Mouse (Mus musculus): ENCODE measurements at regions not wholly inside any gene's neighbourhood (a gene's known extent, or its start where the extent isn't known, plus 50 kb on each side); places are given as distances from the start of the nearest gene placed in this dataset.

- WGBS, result 51% methylated on average over 3 of the region's 3 CpGs
- no peak for TF ChIP-seq CTCF (IDR thresholded peaks at IDR 0.05; ENCODE audit: control insufficient read depth, insufficient read depth, low read length)
- no peak for TF ChIP-seq POLR2A (IDR thresholded peaks at IDR 0.05; ENCODE audit: borderline replicate concordance, control insufficient read depth, low read depth, low read length)
- Histone ChIP-seq H3K27ac (ENCODE audit: control insufficient read depth, insufficient read depth, low read depth, low read length, poor library complexity) (no peak overlapping the region), H3K4me1 (ENCODE audit: control insufficient read depth, insufficient read depth, low read length) (no peaks in the 10 kb centered on the region), H3K4me3 (replicated peaks; ENCODE audit: control insufficient read depth, low read depth, low read length) (no peak overlapping the region)
Observed at GRCm38 (mm10) chr14:80257086-80257485, 273.2 kb downstream of the Olfm4 start.

GRCm38 (mm10) chr14:80263173-80263572 lies 279.3 kb downstream of the Olfm4 start:
- 15% methylated on average over 8 of the region's 8 CpGs for WGBS
- no peak overlapping the region for H3K27ac ChIP-seq (ENCODE audit: control insufficient read depth, insufficient read depth, low read depth, low read length, poor library complexity)
- TF ChIP-seq POLR2A (IDR thresholded peaks at IDR 0.05; ENCODE audit: borderline replicate concordance, control insufficient read depth, low read depth, low read length), result no peak
- TF ChIP-seq CTCF (IDR thresholded peaks at IDR 0.05; ENCODE audit: control insufficient read depth, insufficient read depth, low read length), result no peak
- H3K4me1 ChIP-seq (ENCODE audit: control insufficient read depth, insufficient read depth, low read length), result no peaks in the 10 kb centered on the region
- H3K4me3 ChIP-seq (replicated peaks; ENCODE audit: control insufficient read depth, low read depth, low read length), result no peak overlapping the region

GRCm38 (mm10) chr14:80265081-80265480 lies 281.2 kb downstream of the Olfm4 start:
- Histone ChIP-seq H3K27ac (ENCODE audit: control insufficient read depth, insufficient read depth, low read depth, low read length, poor library complexity) (no peak overlapping the region), H3K4me1 (ENCODE audit: control insufficient read depth, insufficient read depth, low read length) (no peaks in the 10 kb centered on the region), H3K4me3 (replicated peaks; ENCODE audit: control insufficient read depth, low read depth, low read length) (no peak overlapping the region)
- WGBS, result 84% methylated on average over 7 of the region's 7 CpGs
- TF ChIP-seq CTCF (IDR thresholded peaks at IDR 0.05; ENCODE audit: control insufficient read depth, insufficient read depth, low read length) (no peak), POLR2A (IDR thresholded peaks at IDR 0.05; ENCODE audit: borderline replicate concordance, control insufficient read depth, low read depth, low read length) (no peak)

- TF ChIP-seq CTCF (IDR thresholded peaks at IDR 0.05; ENCODE audit: control insufficient read depth, insufficient read depth, low read length) (no peak), POLR2A (IDR thresholded peaks at IDR 0.05; ENCODE audit: borderline replicate concordance, control insufficient read depth, low read depth, low read length) (no peak)
- Histone ChIP-seq H3K27ac (ENCODE audit: control insufficient read depth, insufficient read depth, low read depth, low read length, poor library complexity) (no peak overlapping the region), H3K4me1 (ENCODE audit: control insufficient read depth, insufficient read depth, low read length) (no peaks in the 10 kb centered on the region), H3K4me3 (replicated peaks; ENCODE audit: control insufficient read depth, low read depth, low read length) (no peak overlapping the region)
- 58% methylated on average over 7 of the region's 7 CpGs for WGBS
Observed at GRCm38 (mm10) chr14:80269179-80269951, 285.5 kb downstream of the Olfm4 start.

GRCm38 (mm10) chr14:80270063-80270462 lies 286.2 kb downstream of the Olfm4 start:
- Histone ChIP-seq H3K4me1 (ENCODE audit: control insufficient read depth, insufficient read depth, low read length) (no peaks in the 10 kb centered on the region), H3K27ac (ENCODE audit: control insufficient read depth, insufficient read depth, low read depth, low read length, poor library complexity) (no peak overlapping the region), H3K4me3 (replicated peaks; ENCODE audit: control insufficient read depth, low read depth, low read length) (no peak overlapping the region)
- TF ChIP-seq CTCF (IDR thresholded peaks at IDR 0.05; ENCODE audit: control insufficient read depth, insufficient read depth, low read length) (no peak), POLR2A (IDR thresholded peaks at IDR 0.05; ENCODE audit: borderline replicate concordance, control insufficient read depth, low read depth, low read length) (no peak)
- 67% methylated on average over 13 of the region's 13 CpGs for WGBS

- no peaks in the 10 kb centered on the region for H3K4me1 ChIP-seq (ENCODE audit: control insufficient read depth, insufficient read depth, low read length)
- TF ChIP-seq POLR2A (IDR thresholded peaks at IDR 0.05; ENCODE audit: borderline replicate concordance, control insufficient read depth, low read depth, low read length), result no peak
- TF ChIP-seq CTCF (IDR thresholded peaks at IDR 0.05; ENCODE audit: control insufficient read depth, insufficient read depth, low read length), result no peak
- no peak overlapping the region for H3K4me3 ChIP-seq (replicated peaks; ENCODE audit: control insufficient read depth, low read depth, low read length)
- 58% methylated on average over 4 of the region's 4 CpGs for WGBS
- no peak overlapping the region for H3K27ac ChIP-seq (ENCODE audit: control insufficient read depth, insufficient read depth, low read depth, low read length, poor library complexity)
Observed at GRCm38 (mm10) chr14:80280188-80280587, 296.3 kb downstream of the Olfm4 start.

- H3K27ac ChIP-seq (ENCODE audit: control insufficient read depth, insufficient read depth, low read depth, low read length, poor library complexity), result no peak overlapping the region
- H3K4me3 ChIP-seq (replicated peaks; ENCODE audit: control insufficient read depth, low read depth, low read length), result no peak overlapping the region
- 49% methylated on average over 2 of the region's 2 CpGs for WGBS
- no peaks in the 10 kb centered on the region for H3K4me1 ChIP-seq (ENCODE audit: control insufficient read depth, insufficient read depth, low read length)
- no peak for TF ChIP-seq POLR2A (IDR thresholded peaks at IDR 0.05; ENCODE audit: borderline replicate concordance, control insufficient read depth, low read depth, low read length)
- no peak for TF ChIP-seq CTCF (IDR thresholded peaks at IDR 0.05; ENCODE audit: control insufficient read depth, insufficient read depth, low read length)
Observed at GRCm38 (mm10) chr14:80283726-80284125, 299.8 kb downstream of the Olfm4 start.

- H3K27ac ChIP-seq (ENCODE audit: control insufficient read depth, insufficient read depth, low read depth, low read length, poor library complexity), result no peak overlapping the region
- no peak overlapping the region for H3K4me3 ChIP-seq (replicated peaks; ENCODE audit: control insufficient read depth, low read depth, low read length)
- H3K4me1 ChIP-seq (ENCODE audit: control insufficient read depth, insufficient read depth, low read length), result no peaks in the 10 kb centered on the region
- TF ChIP-seq POLR2A (IDR thresholded peaks at IDR 0.05; ENCODE audit: borderline replicate concordance, control insufficient read depth, low read depth, low read length) (no peak), CTCF (IDR thresholded peaks at IDR 0.05; ENCODE audit: control insufficient read depth, insufficient read depth, low read length) (no peak)
- 71% methylated on average over 4 of the region's 4 CpGs for WGBS
Observed at GRCm38 (mm10) chr14:80291360-80291759, 307.5 kb downstream of the Olfm4 start.

Data from bone marrow, adult 2 months (tissue).